Mouse (Mus musculus) cerebellum, adult 2 months (tissue): ENCODE results near the gene Ccdc170.

ENCODE experiments used
- CTCF ChIP-seq: fragments of 200-500 bp; IDR thresholded peaks from 2 replicates; pipeline ENCODE4 v1.5.1; 2011; ENCODE audit warnings: low read depth, mild to moderate bottlenecking, control low read depth, low read length, moderate library complexity, borderline replicate concordance; ENCODE audit not compliant: insufficient read depth
- POLR2A ChIP-seq: fragments of 200-500 bp; IDR thresholded peaks from 2 replicates; pipeline ENCODE4 v1.6.1; 2011; ENCODE audit warnings: low read length, control low read depth, borderline replicate concordance; ENCODE audit not compliant: insufficient read depth

DNA sequence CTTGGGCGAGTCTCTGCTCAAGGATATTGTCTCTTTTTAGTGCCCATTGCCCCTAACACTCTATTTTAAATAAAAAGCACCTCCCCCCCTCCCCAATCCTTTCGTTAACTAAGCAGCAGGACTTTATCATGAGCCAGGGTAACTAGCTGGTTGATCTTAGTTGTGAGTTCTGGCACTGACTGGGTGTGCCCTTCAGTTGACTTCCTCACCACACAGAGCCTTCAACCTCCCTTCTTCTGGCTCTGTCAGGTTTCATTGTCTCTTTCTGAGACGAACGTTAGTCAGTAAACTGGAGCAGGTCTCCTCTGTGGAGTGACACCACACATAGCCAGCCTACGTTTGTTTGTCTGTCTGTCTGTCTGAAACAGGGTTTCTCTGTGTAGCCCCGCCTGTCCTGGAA lies 50.4 kb downstream of the Ccdc170 start:
- TF ChIP-seq CTCF: no peak
- TF ChIP-seq POLR2A: no peak
